Mouse (Mus musculus): ENCODE measurements around the gene Mob2.

Gene Mob2
- long read RNA-seq, experiment 1, transcript Mob2-201 (5 exons, 1,490 nt), result major isoform, 87 of 115 reads
- long read RNA-seq, experiment 1, partial matches to known transcripts, result 5 of 115 reads
- long read RNA-seq, experiment 1, other reads (novel, unspliced or antisense), result 21 of 115 reads
- long read RNA-seq, experiment 2, transcript Mob2-201 (5 exons, 1,490 nt), result major isoform, 99 of 123 reads
- long read RNA-seq, experiment 2, partial matches to known transcripts, result 2 of 123 reads
- long read RNA-seq, experiment 2, other reads (novel, unspliced or antisense), result 20 of 123 reads

DNA sequence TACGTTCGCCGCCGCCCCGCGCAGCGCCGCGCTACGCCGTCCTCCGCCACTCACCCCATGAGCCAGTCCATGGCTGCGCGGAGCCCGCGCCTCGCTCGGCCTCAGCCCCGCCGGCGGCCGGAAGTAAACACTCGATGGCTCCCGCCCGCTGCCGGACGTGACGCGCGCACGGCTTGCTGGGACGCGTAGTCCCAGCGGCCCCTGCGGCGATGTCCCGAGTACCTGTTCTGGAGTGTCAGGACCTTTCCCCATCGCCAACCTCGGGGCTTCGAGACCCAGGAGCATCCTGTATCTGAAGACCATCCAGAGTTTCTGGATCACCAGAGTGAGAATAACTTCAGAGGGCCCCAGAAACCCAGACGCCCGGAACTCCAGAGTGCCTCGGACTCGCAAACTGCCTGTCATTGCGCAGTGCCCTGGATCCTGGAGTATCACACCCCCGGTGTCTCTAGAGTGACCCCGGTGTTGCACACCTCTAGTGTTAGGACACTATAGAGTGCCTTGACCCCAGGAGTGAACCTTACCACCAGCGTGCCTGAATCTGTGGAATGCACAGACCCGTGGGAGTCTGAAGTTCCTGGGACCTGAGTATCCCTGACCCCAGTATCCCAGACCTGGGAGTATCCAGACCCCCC, at the start of gene Mob2:
Gene Mob2, minus strand, starts transcription at position 135 of the 635 bp plus-strand sequence.
- intact Hi-C loops (cut with DNase I), result no loop called here

DNA sequence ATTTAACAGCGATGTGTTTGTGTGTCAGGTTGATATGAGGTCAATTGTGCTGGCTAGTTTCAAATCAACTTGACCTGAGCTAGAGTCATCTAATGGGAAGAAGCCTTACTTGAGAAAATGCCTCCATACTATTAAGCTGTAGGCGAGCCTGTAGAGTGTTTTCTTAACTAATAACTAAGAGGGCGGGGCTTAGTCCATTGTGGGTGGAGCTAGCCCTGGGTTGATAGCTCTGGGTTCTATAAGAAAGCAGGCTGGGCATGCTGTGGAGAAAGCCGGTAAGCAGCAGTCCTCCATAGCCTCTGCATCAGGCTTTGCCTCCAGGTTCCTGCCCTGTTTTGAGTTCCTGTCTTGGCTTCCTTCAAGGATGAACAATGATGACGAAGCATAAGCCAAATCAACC, 43.9 kb upstream of the Mob2 start:
- intact Hi-C loops (cut with DNase I), result no loop called here

DNA sequence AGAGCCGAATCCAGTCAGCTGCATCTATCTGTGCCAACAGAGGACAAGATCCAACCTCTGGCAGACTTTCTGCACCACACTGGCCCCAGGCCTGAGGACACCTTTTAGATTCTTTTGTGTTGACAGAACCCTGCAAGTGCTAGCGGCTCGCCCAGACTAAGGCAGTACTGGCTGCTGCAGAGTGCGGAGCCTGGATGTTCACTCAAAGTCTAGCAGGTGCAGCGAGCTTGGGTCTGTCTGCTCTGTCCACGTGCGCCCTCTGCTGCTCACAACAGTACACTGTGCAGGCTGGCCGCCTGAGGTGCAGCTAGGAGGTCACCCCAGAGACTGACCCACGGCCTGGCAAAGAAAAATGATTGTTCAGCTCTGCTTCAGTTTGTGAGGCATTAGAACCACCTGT, 36.9 kb upstream of the Mob2 start:
- intact Hi-C loops (cut with DNase I), result loop anchor here (1.0 to 2.0 kb wide), 2 partner anchors 26 to 81 kb away; no protein-coding TSS in a partner anchor

DNA sequence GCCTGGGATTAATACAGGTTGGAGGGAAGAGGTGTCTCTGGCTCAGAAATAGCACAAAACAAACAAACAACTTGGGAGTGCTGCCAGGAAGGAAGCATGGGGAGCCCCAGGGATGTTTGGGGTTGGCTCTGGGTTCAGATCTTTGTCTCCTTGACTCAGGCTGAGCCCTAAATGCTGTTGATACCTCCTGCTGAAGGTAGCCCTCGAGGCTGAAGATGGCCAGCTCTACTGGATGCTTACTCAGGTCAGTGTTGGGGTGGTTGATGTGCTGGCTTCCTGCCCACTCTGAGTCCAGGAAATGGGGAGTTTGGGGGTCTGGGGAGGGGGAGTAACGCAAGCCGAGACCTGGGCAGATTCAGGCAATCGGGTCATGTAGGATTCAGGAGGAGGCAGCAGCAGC, 35.8 kb upstream of the Mob2 start:
- intact Hi-C loops (cut with DNase I), result loop anchor here (1.0 to 2.0 kb wide), 2 partner anchors 25 to 80 kb away; no protein-coding TSS in a partner anchor

DNA sequence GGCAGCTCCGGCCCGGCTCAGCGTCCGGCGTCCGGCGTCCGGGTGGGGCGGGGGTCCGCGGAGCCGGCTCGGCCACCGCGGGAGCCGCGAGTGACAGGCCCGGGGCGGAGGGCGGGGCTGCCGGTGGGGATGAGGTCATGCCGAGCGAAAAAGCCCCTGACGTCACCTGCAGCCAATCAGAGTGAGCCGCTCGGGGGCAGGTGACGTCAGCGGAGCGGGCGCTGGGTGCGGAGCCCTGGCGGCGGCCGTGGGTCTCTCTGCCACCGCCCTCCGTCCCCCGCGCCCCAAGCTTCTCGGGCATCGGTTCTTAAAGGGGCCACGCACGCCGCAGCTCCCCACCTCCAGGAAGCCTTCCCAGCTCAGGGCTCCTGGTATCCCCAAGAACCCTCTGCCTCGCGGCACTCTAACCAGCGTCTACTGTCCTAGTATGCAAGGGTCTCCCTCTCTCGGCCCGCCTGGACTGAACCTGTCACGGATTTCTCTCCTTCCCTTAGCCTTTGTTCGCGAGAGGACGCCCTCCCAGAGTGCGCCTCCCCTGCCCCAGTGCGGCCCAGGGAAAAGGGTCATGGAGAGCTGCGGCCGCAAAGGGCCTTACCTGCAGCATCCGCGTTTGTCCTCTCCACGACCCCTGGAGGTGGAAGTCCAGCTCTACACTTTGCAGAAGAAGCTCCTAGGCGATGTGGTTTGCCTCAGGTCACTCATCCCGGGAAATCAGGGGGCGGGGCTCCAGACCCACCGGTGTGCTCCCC, 34.5 kb upstream of the Mob2 start, which contains the start of gene Dusp8:
Gene Dusp8, minus strand, starts transcription at position 661 of the 749 bp plus-strand sequence.
- intact Hi-C loops (cut with DNase I), result no loop called here

DNA sequence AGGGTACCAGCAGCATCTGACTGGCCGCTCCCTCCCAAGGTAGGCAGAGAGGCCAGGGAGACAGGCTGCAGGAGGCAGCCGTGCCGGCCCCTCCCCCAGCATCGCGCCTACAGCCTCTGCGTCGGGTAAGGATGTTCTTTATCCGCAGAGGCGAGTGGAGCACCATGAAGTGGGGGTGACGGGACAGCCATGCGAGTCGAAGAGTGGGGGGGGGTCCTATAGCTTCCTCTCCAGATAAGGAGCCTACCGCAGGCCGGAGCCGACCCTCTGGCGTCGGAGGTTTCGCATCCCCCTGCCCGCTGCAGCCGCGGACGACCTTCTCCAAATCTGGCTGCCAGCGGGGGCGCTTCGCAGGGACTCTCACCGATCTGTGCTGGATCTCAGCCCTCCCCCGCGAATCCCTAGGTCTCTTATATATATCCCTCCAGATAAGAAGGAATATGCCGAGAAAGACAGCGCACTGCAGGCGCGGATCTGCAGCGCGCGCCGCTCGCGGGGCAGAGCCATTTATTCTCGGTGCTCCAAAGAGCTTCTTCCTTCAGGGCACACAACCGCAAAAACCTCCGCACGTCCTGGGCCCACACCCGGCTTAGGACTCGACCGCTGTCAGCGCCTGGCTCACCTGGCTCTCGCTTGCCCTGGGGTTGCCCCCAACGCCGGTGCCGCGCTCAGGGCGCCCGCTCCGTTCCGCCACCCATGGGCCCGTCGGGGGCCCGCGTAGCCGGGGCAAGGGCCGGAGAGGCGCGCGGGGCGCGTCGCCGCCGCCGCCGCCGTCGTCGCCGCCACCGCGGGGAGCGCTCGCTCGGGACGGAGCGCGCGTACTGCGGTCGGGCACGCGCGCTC, 33.7 kb upstream of the Mob2 start:
- intact Hi-C loops (cut with DNase I), result no loop called here

DNA sequence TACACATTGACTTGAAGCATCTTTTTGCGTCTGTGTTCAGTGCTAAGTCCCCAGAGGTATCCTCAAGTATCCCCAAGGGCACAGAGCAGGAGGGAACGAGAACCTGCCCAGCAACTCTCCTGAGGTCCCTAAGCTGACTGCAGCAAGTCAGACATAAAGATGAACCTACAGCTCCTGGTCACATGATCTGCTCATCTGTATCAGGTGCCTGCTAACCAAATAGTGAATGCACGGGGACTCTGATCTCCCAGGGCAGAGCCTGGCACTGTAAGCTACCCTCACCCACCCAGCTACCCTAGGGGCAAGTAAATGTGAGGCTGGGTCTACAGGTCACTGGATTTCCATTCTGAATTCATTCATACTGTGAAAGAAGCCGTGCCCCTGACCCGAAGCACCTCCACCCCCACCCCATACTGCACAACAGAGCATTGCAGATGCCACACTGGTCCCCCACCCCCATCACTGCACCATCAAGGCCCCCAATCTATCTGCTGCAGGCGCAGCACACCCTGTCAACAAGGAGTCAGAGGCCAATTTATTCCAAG, 32.9 kb upstream of the Mob2 start:
- intact Hi-C loops (cut with DNase I), result no loop called here

DNA sequence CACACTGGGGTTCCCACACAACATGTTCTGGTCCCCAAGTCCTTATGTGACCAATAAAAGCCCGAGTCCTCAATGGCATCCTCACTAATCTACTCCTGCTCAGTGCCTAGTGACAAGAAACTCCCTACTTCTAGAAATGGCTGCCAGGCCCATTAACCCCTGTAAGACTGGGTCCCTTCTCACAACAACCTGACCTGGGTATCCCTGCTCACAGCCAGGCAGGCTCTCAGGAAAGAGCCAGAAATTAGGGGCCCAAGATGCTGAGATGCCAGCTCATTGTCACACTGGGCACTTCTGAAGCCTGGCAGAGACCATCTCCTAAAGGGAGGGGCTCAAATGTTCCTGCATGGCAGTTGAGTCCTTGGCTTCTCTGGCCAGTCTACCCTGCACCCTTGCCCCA, 32.1 kb upstream of the Mob2 start:
- intact Hi-C loops (cut with DNase I), result no loop called here

DNA sequence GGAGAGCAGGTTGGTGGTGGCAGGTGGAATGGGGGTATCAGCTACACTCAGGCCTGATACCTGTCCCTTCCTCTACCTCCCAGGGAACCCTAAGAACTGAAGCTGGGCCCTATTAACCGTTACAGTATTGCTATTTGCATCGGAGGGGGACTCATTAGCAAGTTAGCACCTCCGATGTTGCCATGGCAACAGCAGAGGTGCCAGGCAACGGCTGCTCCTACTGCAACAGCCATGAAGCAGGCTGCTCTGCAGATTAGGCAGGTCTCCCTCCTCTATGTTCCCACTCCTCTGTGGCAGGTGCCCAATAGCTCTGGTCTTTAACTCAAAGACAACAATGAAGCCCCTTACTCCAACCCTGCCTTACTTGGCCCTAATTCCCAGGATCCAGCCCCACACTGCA, 31.0 kb upstream of the Mob2 start:
- intact Hi-C loops (cut with DNase I), result no loop called here

DNA sequence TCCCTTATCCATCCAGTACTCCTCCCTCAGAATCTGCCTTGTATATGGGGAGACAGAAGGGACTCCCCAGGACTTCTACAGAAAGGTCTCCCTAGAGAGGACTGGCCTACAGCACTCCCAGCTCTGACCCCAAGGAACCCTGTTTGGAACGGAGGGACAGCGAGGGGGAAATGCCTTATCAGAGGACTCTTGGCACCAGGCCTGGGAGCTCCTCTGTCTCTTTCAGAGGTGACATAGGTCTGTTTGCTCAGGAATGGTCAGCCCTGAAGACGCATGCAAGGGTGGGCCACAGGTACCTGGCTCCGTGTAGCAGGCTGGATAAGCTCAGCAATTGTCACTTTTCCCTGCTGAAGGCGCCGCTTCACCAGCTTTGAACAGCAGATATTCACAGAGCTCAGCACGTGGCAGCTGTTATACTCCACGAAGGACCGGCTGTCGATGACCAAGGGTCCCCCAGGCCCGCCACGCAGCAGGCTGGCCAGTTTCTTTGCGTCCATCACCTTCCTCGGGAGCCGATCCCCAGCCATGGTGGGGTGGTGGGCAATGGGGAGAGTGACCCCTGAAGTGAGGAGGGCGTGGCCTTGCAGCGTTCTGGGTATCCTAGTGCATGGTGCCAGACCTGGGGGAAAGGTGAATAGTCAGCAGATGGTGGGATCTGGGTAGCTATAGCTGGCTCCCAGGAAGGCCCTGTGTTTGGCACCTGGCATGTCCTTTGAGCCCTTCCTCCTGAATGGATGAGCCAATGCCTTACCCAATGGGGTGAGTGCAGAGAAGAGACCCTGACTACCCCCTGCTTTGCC, 29.0 kb upstream of the Mob2 start:
- intact Hi-C loops (cut with DNase I), result no loop called here

DNA sequence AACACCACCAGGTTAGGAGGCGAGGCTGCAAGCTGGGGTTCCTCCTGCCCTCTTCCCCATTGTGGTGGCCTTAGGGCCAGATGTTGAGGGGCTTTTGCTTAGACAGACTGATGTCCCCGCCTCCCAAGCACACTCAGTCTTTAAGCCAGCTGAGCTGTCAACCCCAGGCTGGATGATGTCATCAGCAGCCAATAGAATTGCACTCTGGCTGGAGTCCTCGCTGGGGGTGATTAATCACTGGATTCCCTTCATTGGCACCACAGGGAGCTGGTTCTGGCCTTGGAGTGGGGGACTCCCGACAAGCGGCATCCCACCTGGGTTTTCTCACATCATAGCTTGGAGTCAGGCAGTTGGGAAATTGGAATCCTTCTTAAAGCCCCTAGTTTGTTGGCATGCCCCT, 28.0 kb upstream of the Mob2 start:
- intact Hi-C loops (cut with DNase I), result no loop called here

DNA sequence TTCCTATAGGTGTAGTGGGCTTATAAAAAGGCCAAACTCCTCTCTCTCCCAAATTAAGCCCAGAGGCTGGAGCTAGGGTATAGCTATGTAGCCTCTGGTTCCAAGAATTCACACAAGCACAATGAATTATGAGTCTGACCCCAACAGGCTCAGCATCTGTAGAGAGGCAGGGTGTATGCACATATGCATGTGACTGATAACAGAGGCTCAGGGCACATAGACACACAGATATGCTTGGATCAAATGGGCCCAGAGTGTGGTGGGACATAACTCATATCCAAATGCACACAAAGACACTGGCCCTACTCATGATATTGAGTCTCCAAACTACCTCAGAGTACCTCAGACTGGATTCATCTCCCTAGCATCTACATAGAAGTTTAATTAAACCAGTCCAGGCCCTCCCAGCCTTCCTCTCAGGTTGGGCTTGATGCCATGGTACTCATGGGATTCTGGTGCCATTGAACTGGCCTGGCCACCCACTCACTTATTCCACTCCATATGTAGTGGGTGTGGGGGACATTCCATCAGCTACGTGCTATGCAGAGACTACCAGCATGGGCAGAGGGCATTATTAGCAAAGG, 26.3 kb upstream of the Mob2 start:
- intact Hi-C loops (cut with DNase I), result no loop called here

DNA sequence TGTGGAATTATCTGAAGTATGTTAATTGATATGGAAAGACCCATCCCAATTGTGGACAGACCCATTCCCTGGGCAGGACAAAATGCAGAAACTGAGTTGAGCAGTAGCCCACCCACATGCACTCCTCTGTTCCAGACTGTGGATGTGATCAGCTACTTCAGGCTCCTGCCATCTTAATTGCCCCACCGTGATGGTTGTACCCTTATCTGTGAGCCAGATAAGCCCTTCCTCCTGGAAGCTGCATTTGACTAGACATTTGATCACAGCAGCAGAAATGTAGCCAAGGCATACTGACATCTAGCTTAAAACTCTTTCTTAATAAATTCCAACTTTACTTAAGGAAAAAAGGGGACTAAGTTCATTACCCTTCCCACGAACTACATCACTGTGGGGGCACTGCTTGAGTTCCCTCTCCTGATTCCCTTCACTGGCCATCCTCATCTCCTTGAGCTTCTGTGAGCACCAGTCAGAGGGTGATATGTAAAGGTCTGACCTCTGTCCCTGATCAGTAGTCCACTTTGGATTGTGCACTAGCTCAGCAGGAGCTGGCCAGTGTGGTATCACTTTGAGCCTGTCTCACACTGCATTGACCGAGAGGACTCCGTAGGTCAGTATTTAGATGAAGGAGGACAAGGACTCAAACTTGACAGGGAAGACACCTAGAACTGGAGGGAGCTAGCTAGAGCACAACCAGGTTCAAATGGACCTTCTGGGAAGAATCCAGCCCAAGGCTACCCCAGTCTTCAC, 25.5 kb upstream of the Mob2 start:
- intact Hi-C loops (cut with DNase I), result no loop called here

DNA sequence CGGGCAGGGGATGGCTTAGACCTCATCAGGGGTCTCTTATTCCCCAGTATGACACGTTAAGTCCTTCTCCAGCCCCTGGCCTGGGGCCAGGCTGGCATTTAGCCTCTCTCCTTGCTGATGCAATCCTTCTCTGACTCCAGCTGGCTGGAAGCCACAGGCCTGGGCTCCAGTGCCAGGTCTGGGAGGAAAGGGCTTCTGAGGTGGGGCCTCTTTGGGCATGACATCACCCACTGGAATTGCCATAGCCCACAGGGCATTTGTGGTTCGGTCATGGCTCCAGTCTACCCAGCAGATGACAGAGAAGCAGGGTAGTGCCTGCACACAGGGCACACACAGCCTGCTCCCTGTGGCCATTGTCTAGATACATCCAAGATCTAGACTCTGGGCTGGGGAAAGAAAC, 24.0 kb upstream of the Mob2 start:
- intact Hi-C loops (cut with DNase I), result no loop called here

DNA sequence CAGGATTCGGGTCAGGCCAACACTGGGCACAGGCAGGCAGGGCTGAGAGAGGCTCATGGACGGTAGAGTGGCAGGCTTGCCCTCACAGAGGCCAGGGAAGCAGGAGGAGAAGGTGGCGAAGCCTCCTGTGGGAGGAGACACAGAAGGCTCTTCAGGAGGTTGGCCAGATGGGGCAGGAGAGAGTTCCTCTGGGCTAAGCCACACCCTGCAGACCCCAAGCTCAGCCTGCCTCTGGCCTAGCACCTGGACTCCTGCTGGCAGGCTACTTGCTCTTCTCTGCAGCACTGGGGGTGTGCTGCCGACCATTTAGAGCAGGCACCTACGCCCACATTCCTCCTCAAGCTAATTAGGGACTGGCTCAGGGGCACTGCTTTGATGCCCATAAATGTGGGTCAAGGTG, 23.5 kb upstream of the Mob2 start:
- intact Hi-C loops (cut with DNase I), result no loop called here

DNA sequence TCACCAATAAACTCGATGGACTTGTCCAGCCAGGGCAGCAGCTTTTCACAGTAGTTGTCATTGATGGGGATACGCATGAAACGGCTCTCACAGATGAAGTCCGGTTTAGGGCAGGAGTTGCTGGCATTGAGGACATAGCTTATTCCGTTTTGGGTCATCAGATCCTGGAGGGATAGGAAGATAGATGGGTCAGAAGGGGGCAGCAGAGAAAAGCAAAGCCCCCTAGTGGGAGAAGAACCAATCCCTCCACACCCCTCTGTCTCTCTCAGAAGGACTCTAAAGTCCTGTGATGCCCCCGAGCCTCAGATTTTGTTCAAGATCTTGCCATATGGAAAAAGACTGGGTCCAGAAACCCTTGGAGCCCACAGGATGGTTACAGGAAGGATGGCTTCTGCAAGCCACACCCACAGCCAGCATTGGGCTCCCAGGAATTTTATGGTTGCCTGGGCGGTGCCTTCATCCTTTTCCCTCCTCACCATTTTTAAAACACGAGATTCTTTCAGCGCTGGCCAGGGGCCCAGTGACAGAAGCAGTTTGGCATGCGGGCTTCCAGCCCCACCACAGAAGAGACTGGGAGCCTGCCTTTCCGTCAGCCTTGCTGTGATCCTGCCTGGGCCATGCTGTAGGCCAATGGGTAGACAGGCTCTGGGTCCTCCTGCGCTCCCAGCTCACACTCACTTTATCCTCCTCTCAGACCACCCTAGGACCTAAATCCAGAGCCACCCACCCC, 22.9 kb upstream of the Mob2 start:
- intact Hi-C loops (cut with DNase I), result no loop called here

DNA sequence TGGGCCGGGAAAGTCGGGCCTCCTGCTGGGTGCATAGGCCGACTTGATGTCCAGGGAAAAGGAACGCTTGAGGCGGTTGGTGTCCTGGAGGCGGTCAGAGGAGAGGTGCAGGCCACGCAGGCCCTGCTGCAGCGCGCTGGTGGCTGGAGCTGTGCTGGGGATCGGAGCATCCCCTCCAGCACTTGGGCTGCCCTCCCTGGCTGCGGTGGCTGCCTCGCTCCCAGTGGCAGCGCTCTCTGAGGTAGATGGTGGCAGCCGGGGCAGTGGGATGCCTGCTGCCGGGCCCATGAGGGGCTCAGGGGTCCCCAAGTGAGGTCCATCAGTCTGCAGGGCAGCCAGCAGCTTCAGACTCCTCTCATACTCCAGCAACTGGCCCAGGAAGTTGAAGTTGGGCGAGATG, 21.7 kb upstream of the Mob2 start:
- intact Hi-C loops (cut with DNase I), result no loop called here

DNA sequence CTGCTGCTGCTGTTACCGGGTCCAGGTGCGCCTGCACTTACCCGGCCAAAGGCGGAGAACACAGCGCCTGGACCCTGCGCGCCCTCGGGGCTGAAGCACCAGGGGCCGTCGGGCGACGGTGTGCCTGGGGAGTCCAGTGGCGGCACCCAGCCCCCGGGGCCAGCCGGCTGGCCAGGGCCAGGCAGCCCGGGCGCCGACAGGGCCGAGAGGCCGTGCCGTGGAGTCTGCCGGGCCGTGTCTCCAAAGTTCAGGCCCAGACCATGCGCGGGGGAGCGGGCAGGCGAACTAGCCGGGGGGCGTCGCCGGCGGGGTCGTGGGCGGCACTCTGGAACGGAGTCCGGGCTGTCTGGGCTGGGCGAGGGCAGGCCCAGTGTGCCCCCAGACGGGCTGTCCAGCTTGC, 21.3 kb upstream of the Mob2 start:
- intact Hi-C loops (cut with DNase I), result no loop called here

DNA sequence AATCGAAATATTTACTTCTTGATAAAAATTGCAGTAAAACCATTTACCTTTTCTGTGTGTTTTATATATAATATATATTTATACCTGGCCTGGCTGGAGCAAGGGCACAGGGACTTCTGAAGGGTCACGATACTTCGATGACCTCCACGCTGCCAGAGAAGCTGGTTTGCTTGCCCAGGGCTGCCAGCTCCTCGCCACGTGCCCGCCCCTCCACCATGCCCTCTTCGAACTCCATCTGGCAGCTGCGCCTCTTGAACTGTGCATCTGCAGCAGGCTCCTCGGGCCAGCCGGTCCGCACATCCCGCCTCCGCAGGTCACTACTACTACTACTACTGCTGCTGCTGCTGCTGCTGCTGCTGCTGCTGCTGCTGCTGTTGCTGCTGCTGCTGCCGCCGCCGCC, 20.9 kb upstream of the Mob2 start:
- intact Hi-C loops (cut with DNase I), result no loop called here

Measured in adrenal gland (tissue).